12 mouse cellular contexts compared by ENCODE assay signal in the genomic region with DNA sequence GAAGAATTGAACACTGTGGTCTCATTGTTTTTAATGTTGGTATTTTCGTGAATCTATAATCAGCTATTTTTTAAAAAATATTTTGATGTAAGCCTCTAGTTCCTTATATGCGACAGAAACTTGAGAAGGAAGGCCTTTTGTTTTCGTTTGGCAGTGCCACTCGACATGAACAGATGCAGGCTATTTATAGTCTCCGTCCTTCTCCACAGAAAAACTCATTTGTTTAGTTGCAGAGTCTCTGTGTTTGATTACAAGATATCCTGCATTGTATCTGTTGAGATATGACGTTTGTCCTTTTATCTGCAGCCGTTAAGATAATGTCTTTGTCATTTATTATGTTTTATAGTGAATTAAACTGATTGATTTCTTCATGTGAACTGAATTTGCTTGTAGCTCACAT.
A peak's percentile ranks its signal among the peaks of the same experiment; 100 is the strongest.
DNase-seq lines count a peak whose midpoint lies in the region; ATAC-seq and TF ChIP-seq lines count a peak whose summit lies in the region.
"Had no signal": no experiment of that assay in that cellular context is flagged by ENCODE, and none has a peak within 500 bp of the region (broad histone marks: within the 10 kb centered on the region; RNA-seq: fewer than 3 reads in every experiment).

No protein-coding gene starts in this region.

- H3K27ac ChIP-seq in forebrain, embryonic 13.5 days = peak overlapping the region; percentile 61; the same call in 1 of the 2 replicates
- H3K27ac ChIP-seq in forebrain, embryonic 12.5 days = no peak overlapping the region
- peak overlapping the region; percentile 48; the same call in 1 of the 2 replicates for H3K27ac ChIP-seq in hindbrain, postnatal 0 days
- no peak overlapping the region for H3K27ac ChIP-seq in hindbrain, embryonic 10.5 days
- H3K27ac ChIP-seq in neural tube, embryonic 15.5 days (replicated peaks) = 0 out of 2 replicates have a peak overlapping the region, but pooled peaks have one; percentile 18
- H3K27ac ChIP-seq: liver, embryonic 14.5 days had no signal

- no peak; the same call in 1 of the 2 replicates for ATAC-seq in forebrain, embryonic 13.5 days
- no peak for ATAC-seq in forebrain, embryonic 12.5 days (ENCODE audit: low FRiP score)
- ATAC-seq in hindbrain, postnatal 0 days = no peak
- no peak for ATAC-seq in neural tube, embryonic 15.5 days (ENCODE audit: low FRiP score)

- peak; percentile 41 for DNase-seq in hindbrain, postnatal 0 days (ENCODE audit: low spot score)
- DNase-seq in hindbrain, embryonic 10.5 days (ENCODE audit: low spot score) = no peak
- no peak for DNase-seq in neural tube, embryonic 10.5 days (ENCODE audit: extremely low spot score, low spot score)
- DNase-seq in spleen, adult 12 weeks (ENCODE audit: low spot score) = no peak
- DNase-seq: kidney, adult 18-20 months; right cerebral cortex, postnatal 25 days; thymus, postnatal 36 days had no signal

- no peak overlapping the region for H3K4me3 ChIP-seq in forebrain, embryonic 13.5 days
- H3K4me3 ChIP-seq in forebrain, embryonic 12.5 days (replicated peaks) = no peak overlapping the region
- H3K4me3 ChIP-seq in hindbrain, postnatal 0 days (ENCODE audit: low read length) = no peak overlapping the region
- no peak overlapping the region for H3K4me3 ChIP-seq in hindbrain, embryonic 10.5 days
- H3K4me3 ChIP-seq in neural tube, embryonic 15.5 days (replicated peaks) = no peak overlapping the region

- no peak overlapping the region for H3K4me2 ChIP-seq in forebrain, embryonic 13.5 days
- H3K4me2 ChIP-seq in forebrain, embryonic 12.5 days = no peak overlapping the region
- no peak overlapping the region for H3K4me2 ChIP-seq in hindbrain, postnatal 0 days (ENCODE audit: low read depth, low read length)
- no peak overlapping the region for H3K4me2 ChIP-seq in neural tube, embryonic 15.5 days
- H3K4me2 ChIP-seq: midbrain, embryonic 11.5 days had no signal

- H3K9ac ChIP-seq in forebrain, embryonic 13.5 days = no peak overlapping the region
- H3K9ac ChIP-seq in forebrain, embryonic 12.5 days = no peak overlapping the region
- no peak overlapping the region for H3K9ac ChIP-seq in hindbrain, postnatal 0 days (replicated peaks; ENCODE audit: low read length)
- no peak overlapping the region for H3K9ac ChIP-seq in neural tube, embryonic 15.5 days (replicated peaks)

- peaks cover 31% of the 10 kb centered on the region for H3K4me1 ChIP-seq in forebrain, embryonic 13.5 days
- H3K4me1 ChIP-seq in forebrain, embryonic 12.5 days = peaks cover 21% of the 10 kb centered on the region
- H3K4me1 ChIP-seq in hindbrain, postnatal 0 days (ENCODE audit: insufficient read depth, low read length) = no peaks in the 10 kb centered on the region; the same call in 1 of the 2 replicates
- H3K4me1 ChIP-seq in hindbrain, embryonic 10.5 days (replicated peaks) = peaks cover 15% of the 10 kb centered on the region
- H3K4me1 ChIP-seq in neural tube, embryonic 15.5 days = no peaks in the 10 kb centered on the region

- TF ChIP-seq CTCF in hindbrain, postnatal 0 days (IDR thresholded peaks at IDR 0.05; ENCODE audit: low read depth) = no peak

- WGBS in forebrain, embryonic 13.5 days = 33% methylated on average over 7 of the region's 7 CpGs
- WGBS in forebrain, embryonic 12.5 days = 51% methylated on average over 7 of the region's 7 CpGs
- WGBS in hindbrain, postnatal 0 days = 35% methylated on average over 7 of the region's 7 CpGs
- WGBS in hindbrain, embryonic 10.5 days = 66% methylated on average over 7 of the region's 7 CpGs
- 45% methylated on average over 7 of the region's 7 CpGs for WGBS in neural tube, embryonic 15.5 days

- no peaks in the 10 kb centered on the region for H3K27me3 ChIP-seq in forebrain, embryonic 13.5 days
- H3K27me3 ChIP-seq in forebrain, embryonic 12.5 days = no peaks in the 10 kb centered on the region
- no peaks in the 10 kb centered on the region for H3K27me3 ChIP-seq in hindbrain, postnatal 0 days (ENCODE audit: insufficient read depth, low read length)
- H3K27me3 ChIP-seq in hindbrain, embryonic 10.5 days (ENCODE audit: insufficient read depth, poor library complexity, severe bottlenecking) = no peaks in the 10 kb centered on the region
- H3K27me3 ChIP-seq in neural tube, embryonic 15.5 days (replicated peaks) = no peaks in the 10 kb centered on the region

- no peaks in the 10 kb centered on the region for H3K9me3 ChIP-seq in forebrain, embryonic 13.5 days (replicated peaks)
- no peaks in the 10 kb centered on the region for H3K9me3 ChIP-seq in forebrain, embryonic 12.5 days
- no peaks in the 10 kb centered on the region for H3K9me3 ChIP-seq in hindbrain, postnatal 0 days (ENCODE audit: low read length)
- H3K9me3 ChIP-seq in hindbrain, embryonic 10.5 days = no peaks in the 10 kb centered on the region
- H3K9me3 ChIP-seq in neural tube, embryonic 15.5 days (replicated peaks) = no peaks in the 10 kb centered on the region

- no peaks in the 10 kb centered on the region for H3K36me3 ChIP-seq in forebrain, embryonic 13.5 days (ENCODE audit: poor library complexity, severe bottlenecking)
- H3K36me3 ChIP-seq in forebrain, embryonic 12.5 days (replicated peaks) = no peaks in the 10 kb centered on the region
- H3K36me3 ChIP-seq in hindbrain, postnatal 0 days (ENCODE audit: insufficient read depth, low read length) = no peaks in the 10 kb centered on the region
- H3K36me3 ChIP-seq in hindbrain, embryonic 10.5 days = no peaks in the 10 kb centered on the region
- no peaks in the 10 kb centered on the region for H3K36me3 ChIP-seq in neural tube, embryonic 15.5 days

Comparison
In these comparisons a context has a peak if more than half of its experiments do, and no peak if none do; other contexts are left out.
1. H3K27ac ChIP-seq: peak in forebrain, embryonic 13.5 days (single experiment), hindbrain, postnatal 0 days (single experiment) and neural tube, embryonic 15.5 days (single experiment); none in forebrain, embryonic 12.5 days (single experiment) and hindbrain, embryonic 10.5 days (single experiment).